Mouse (Mus musculus): ENCODE data around the gene Col4a3bp. TPM values are rescaled to one million over a fixed set of nuclear protein-coding genes. Genes with fewer than 3 reads are reported as not detected.
A peak's percentile ranks its signal among the peaks of the same experiment; 100 is the strongest.

Col4a3bp gene
- polyA plus RNA-seq, 1 experiment from 2014 or later: 10.1 TPM

- Histone ChIP-seq H3K9ac (ENCODE audit: low read depth, low read length) (no peak overlapping the region), H3K4me2 (no peak overlapping the region), H3K4me1 (ENCODE audit: control insufficient read depth, insufficient read depth, low read length) (peaks cover 6% of the 10 kb centered on the region; the same call in 1 of the 2 replicates), H3K36me3 (ENCODE audit: control insufficient read depth, insufficient read depth, low read length) (no peaks in the 10 kb centered on the region), H3K9me3 (replicated peaks; ENCODE audit: control insufficient read depth, low read length) (no peaks in the 10 kb centered on the region), H3K4me3 (ENCODE audit: low read depth, low read length) (no peak overlapping the region), H3K27me3 (ENCODE audit: control insufficient read depth, insufficient read depth, low read length) (no peaks in the 10 kb centered on the region), H3K27ac (ENCODE audit: low read depth, low read length) (0 out of 2 replicates have a peak overlapping the region, but pooled peaks have one; percentile 15)
- WGBS (ENCODE audit: insufficient replicate concordance): 48% methylated on average over 5 of the region's 5 CpGs
- ATAC-seq (replicated peaks; ENCODE audit: insufficient number of reproducible peaks, low FRiP score, low TSS enrichment): no peak
Observed at GRCm38 (mm10) chr13:96511893-96512292, 30.5 kb upstream of the Col4a3bp start.

- 74% methylated on average over 5 of the region's 5 CpGs for WGBS (ENCODE audit: insufficient replicate concordance)
- no peaks in the 10 kb centered on the region for H3K36me3 ChIP-seq (ENCODE audit: control insufficient read depth, insufficient read depth, low read length)
- H3K4me3 ChIP-seq (ENCODE audit: low read depth, low read length): no peak overlapping the region
- H3K4me2 ChIP-seq: no peak overlapping the region
- no peaks in the 10 kb centered on the region for H3K27me3 ChIP-seq (ENCODE audit: control insufficient read depth, insufficient read depth, low read length)
- no peak overlapping the region for H3K27ac ChIP-seq (ENCODE audit: low read depth, low read length)
- ATAC-seq (replicated peaks; ENCODE audit: insufficient number of reproducible peaks, low FRiP score, low TSS enrichment): no peak
- H3K9ac ChIP-seq (ENCODE audit: low read depth, low read length): no peak overlapping the region
- H3K4me1 ChIP-seq (ENCODE audit: control insufficient read depth, insufficient read depth, low read length): peaks cover 6% of the 10 kb centered on the region; the same call in 1 of the 2 replicates
- H3K9me3 ChIP-seq (replicated peaks; ENCODE audit: control insufficient read depth, low read length): no peaks in the 10 kb centered on the region
Observed at GRCm38 (mm10) chr13:96514154-96514942, 28.1 kb upstream of the Col4a3bp start.

GRCm38 (mm10) chr13:96516249-96516648 lies 26.2 kb upstream of the Col4a3bp start:
- Histone ChIP-seq H3K9me3 (replicated peaks; ENCODE audit: control insufficient read depth, low read length) (no peaks in the 10 kb centered on the region), H3K27ac (ENCODE audit: low read depth, low read length) (no peak overlapping the region), H3K9ac (ENCODE audit: low read depth, low read length) (no peak overlapping the region), H3K36me3 (ENCODE audit: control insufficient read depth, insufficient read depth, low read length) (no peaks in the 10 kb centered on the region), H3K4me2 (no peak overlapping the region), H3K4me3 (ENCODE audit: low read depth, low read length) (no peak overlapping the region), H3K27me3 (ENCODE audit: control insufficient read depth, insufficient read depth, low read length) (no peaks in the 10 kb centered on the region), H3K4me1 (ENCODE audit: control insufficient read depth, insufficient read depth, low read length) (peaks cover 2% of the 10 kb centered on the region; the same call in 1 of the 2 replicates)
- WGBS (ENCODE audit: insufficient replicate concordance): 94% methylated on average over 9 of the region's 9 CpGs
- ATAC-seq (replicated peaks; ENCODE audit: insufficient number of reproducible peaks, low FRiP score, low TSS enrichment): no peak

- 94% methylated on average over 2 of the region's 2 CpGs for WGBS (ENCODE audit: insufficient replicate concordance)
- H3K27ac ChIP-seq (ENCODE audit: low read depth, low read length): no peak overlapping the region
- H3K4me1 ChIP-seq (ENCODE audit: control insufficient read depth, insufficient read depth, low read length): no peaks in the 10 kb centered on the region
- no peak overlapping the region for H3K4me2 ChIP-seq
- H3K36me3 ChIP-seq (ENCODE audit: control insufficient read depth, insufficient read depth, low read length): no peaks in the 10 kb centered on the region
- no peaks in the 10 kb centered on the region for H3K9me3 ChIP-seq (replicated peaks; ENCODE audit: control insufficient read depth, low read length)
- H3K4me3 ChIP-seq (ENCODE audit: low read depth, low read length): no peak overlapping the region
- no peak overlapping the region for H3K9ac ChIP-seq (ENCODE audit: low read depth, low read length)
- no peak for ATAC-seq (replicated peaks; ENCODE audit: insufficient number of reproducible peaks, low FRiP score, low TSS enrichment)
- no peaks in the 10 kb centered on the region for H3K27me3 ChIP-seq (ENCODE audit: control insufficient read depth, insufficient read depth, low read length)
Observed at GRCm38 (mm10) chr13:96517335-96517734, 25.1 kb upstream of the Col4a3bp start.

GRCm38 (mm10) chr13:96521294-96521693 lies 21.1 kb upstream of the Col4a3bp start:
- ATAC-seq (replicated peaks; ENCODE audit: insufficient number of reproducible peaks, low FRiP score, low TSS enrichment): no peak
- H3K27me3 ChIP-seq (ENCODE audit: control insufficient read depth, insufficient read depth, low read length): no peaks in the 10 kb centered on the region
- H3K4me3 ChIP-seq (ENCODE audit: low read depth, low read length): no peak overlapping the region
- H3K36me3 ChIP-seq (ENCODE audit: control insufficient read depth, insufficient read depth, low read length): no peaks in the 10 kb centered on the region
- H3K4me2 ChIP-seq: no peak overlapping the region
- no peak overlapping the region for H3K9ac ChIP-seq (ENCODE audit: low read depth, low read length)
- no peaks in the 10 kb centered on the region for H3K9me3 ChIP-seq (replicated peaks; ENCODE audit: control insufficient read depth, low read length)
- H3K27ac ChIP-seq (ENCODE audit: low read depth, low read length): no peak overlapping the region
- 90% methylated on average over 3 of the region's 3 CpGs for WGBS (ENCODE audit: insufficient replicate concordance)
- no peaks in the 10 kb centered on the region for H3K4me1 ChIP-seq (ENCODE audit: control insufficient read depth, insufficient read depth, low read length)

- 77% methylated on average over 3 of the region's 3 CpGs for WGBS (ENCODE audit: insufficient replicate concordance)
- Histone ChIP-seq H3K4me3 (ENCODE audit: low read depth, low read length) (no peak overlapping the region), H3K36me3 (ENCODE audit: control insufficient read depth, insufficient read depth, low read length) (no peaks in the 10 kb centered on the region), H3K9me3 (replicated peaks; ENCODE audit: control insufficient read depth, low read length) (no peaks in the 10 kb centered on the region), H3K27ac (ENCODE audit: low read depth, low read length) (no peak overlapping the region), H3K4me2 (no peak overlapping the region), H3K4me1 (ENCODE audit: control insufficient read depth, insufficient read depth, low read length) (no peaks in the 10 kb centered on the region), H3K9ac (ENCODE audit: low read depth, low read length) (no peak overlapping the region), H3K27me3 (ENCODE audit: control insufficient read depth, insufficient read depth, low read length) (no peaks in the 10 kb centered on the region)
- no peak for ATAC-seq (replicated peaks; ENCODE audit: insufficient number of reproducible peaks, low FRiP score, low TSS enrichment)
Observed at GRCm38 (mm10) chr13:96527022-96527421, 15.4 kb upstream of the Col4a3bp start.

- no peak overlapping the region for H3K9ac ChIP-seq (ENCODE audit: low read depth, low read length)
- H3K9me3 ChIP-seq (replicated peaks; ENCODE audit: control insufficient read depth, low read length): no peaks in the 10 kb centered on the region
- H3K4me3 ChIP-seq (ENCODE audit: low read depth, low read length): no peak overlapping the region
- ATAC-seq (replicated peaks; ENCODE audit: insufficient number of reproducible peaks, low FRiP score, low TSS enrichment): no peak
- no peaks in the 10 kb centered on the region for H3K27me3 ChIP-seq (ENCODE audit: control insufficient read depth, insufficient read depth, low read length)
- no peak overlapping the region for H3K27ac ChIP-seq (ENCODE audit: low read depth, low read length)
- WGBS (ENCODE audit: insufficient replicate concordance): 83% methylated on average over 11 of the region's 11 CpGs
- H3K4me1 ChIP-seq (ENCODE audit: control insufficient read depth, insufficient read depth, low read length): no peaks in the 10 kb centered on the region
- no peak overlapping the region for H3K4me2 ChIP-seq
- no peaks in the 10 kb centered on the region for H3K36me3 ChIP-seq (ENCODE audit: control insufficient read depth, insufficient read depth, low read length)
Observed at GRCm38 (mm10) chr13:96527856-96528255, 14.6 kb upstream of the Col4a3bp start.

GRCm38 (mm10) chr13:96528776-96529175 lies 13.6 kb upstream of the Col4a3bp start:
- H3K4me3 ChIP-seq (ENCODE audit: low read depth, low read length): no peak overlapping the region
- no peaks in the 10 kb centered on the region for H3K36me3 ChIP-seq (ENCODE audit: control insufficient read depth, insufficient read depth, low read length)
- no peak for ATAC-seq (replicated peaks; ENCODE audit: insufficient number of reproducible peaks, low FRiP score, low TSS enrichment)
- H3K9me3 ChIP-seq (replicated peaks; ENCODE audit: control insufficient read depth, low read length): no peaks in the 10 kb centered on the region
- no peaks in the 10 kb centered on the region for H3K4me1 ChIP-seq (ENCODE audit: control insufficient read depth, insufficient read depth, low read length)
- no peak overlapping the region for H3K4me2 ChIP-seq
- no peak overlapping the region for H3K9ac ChIP-seq (ENCODE audit: low read depth, low read length)
- H3K27ac ChIP-seq (ENCODE audit: low read depth, low read length): no peak overlapping the region
- no peaks in the 10 kb centered on the region for H3K27me3 ChIP-seq (ENCODE audit: control insufficient read depth, insufficient read depth, low read length)
- WGBS (ENCODE audit: insufficient replicate concordance): 86% methylated on average over 3 of the region's 3 CpGs

GRCm38 (mm10) chr13:96529542-96529941 lies 12.9 kb upstream of the Col4a3bp start:
- Histone ChIP-seq H3K4me1 (ENCODE audit: control insufficient read depth, insufficient read depth, low read length) (no peaks in the 10 kb centered on the region), H3K9ac (ENCODE audit: low read depth, low read length) (no peak overlapping the region), H3K36me3 (ENCODE audit: control insufficient read depth, insufficient read depth, low read length) (no peaks in the 10 kb centered on the region), H3K9me3 (replicated peaks; ENCODE audit: control insufficient read depth, low read length) (no peaks in the 10 kb centered on the region), H3K27ac (ENCODE audit: low read depth, low read length) (no peak overlapping the region), H3K4me2 (no peak overlapping the region), H3K4me3 (ENCODE audit: low read depth, low read length) (no peak overlapping the region), H3K27me3 (ENCODE audit: control insufficient read depth, insufficient read depth, low read length) (no peaks in the 10 kb centered on the region)
- WGBS (ENCODE audit: insufficient replicate concordance): 90% methylated on average over 3 of the region's 3 CpGs
- ATAC-seq (replicated peaks; ENCODE audit: insufficient number of reproducible peaks, low FRiP score, low TSS enrichment): no peak
